Mouse (Mus musculus) brain, embryonic 14.5 days (tissue): ENCODE data around the gene Foxs1. TPM values are rescaled to one million over a fixed set of nuclear protein-coding genes. Genes with fewer than 3 reads are reported as not detected.

ENCODE experiments used
- DNase-seq: peaks from one replicate; pipeline ENCODE4 v3.0.0-alpha.2; 2011; ENCODE audit warnings: low read depth
- CTCF ChIP-seq: fragments of 200-500 bp; IDR thresholded peaks from 2 replicates; pipeline ENCODE4 v1.5.1; 2012; ENCODE audit warnings: inconsistent platforms, mild to moderate bottlenecking, moderate library complexity, borderline replicate concordance; ENCODE audit not compliant: insufficient read depth, insufficient read length; ENCODE audit errors: extremely low read depth
- POLR2A ChIP-seq: fragments of 200-500 bp; IDR thresholded peaks from 2 replicates; pipeline ENCODE4 v1.6.1; 2012; ENCODE audit warnings: mild to moderate bottlenecking, inconsistent platforms, borderline replicate concordance; ENCODE audit not compliant: poor library complexity, insufficient read depth, insufficient read length, severe bottlenecking; ENCODE audit errors: extremely low read depth
- polyA plus RNA-seq: library from polyadenylated mRNA; depleted of rRNA; stranded (reverse); fragments of >200 nt; gene quantifications from 2 replicates; pipeline ENCODE4 v1.2.3, GENCODE M21; 2012

Gene Foxs1
- polyA plus RNA-seq, 1 experiment, result 4.6 TPM

GRCm38 (mm10) chr2:152926896-152927295, 6.1 kb downstream of the Foxs1 start:
- DNase-seq, result no peak
- TF ChIP-seq CTCF (no peak), POLR2A (no peak)

- TF ChIP-seq CTCF (no peak), POLR2A (no peak)
- DNase-seq, result no peak
Measured at GRCm38 (mm10) chr2:152925189-152925872, 7.7 kb downstream of the Foxs1 start.

GRCm38 (mm10) chr2:152924543-152924942, 8.5 kb downstream of the Foxs1 start:
- DNase-seq, result no peak
- TF ChIP-seq CTCF, result no peak
- TF ChIP-seq POLR2A, result no peak

GRCm38 (mm10) chr2:152924128-152924527, 8.9 kb downstream of the Foxs1 start:
- TF ChIP-seq POLR2A (no peak), CTCF (no peak)

GRCm38 (mm10) chr2:152923621-152924020, 9.4 kb downstream of the Foxs1 start:
- peak; percentile 56 for DNase-seq
- TF ChIP-seq CTCF (no peak), POLR2A (no peak)

More at GRCm38 (mm10) chr2:152924128-152924527, 8.9 kb downstream of the Foxs1 start:
- DNase-seq, result no peak

GRCm38 (mm10) chr2:152922376-152922775, 10.6 kb downstream of the Foxs1 start:
- TF ChIP-seq POLR2A (no peak), CTCF (no peak)
- DNase-seq, result no peak

- no peak for TF ChIP-seq POLR2A
- TF ChIP-seq CTCF, result no peak
- DNase-seq, result no peak
Measured at GRCm38 (mm10) chr2:152917671-152918070, 15.3 kb downstream of the Foxs1 start.

- DNase-seq, result no peak
- TF ChIP-seq CTCF, result no peak
- TF ChIP-seq POLR2A, result no peak
Measured at GRCm38 (mm10) chr2:152916111-152916510, 16.9 kb downstream of the Foxs1 start.

- no peak for DNase-seq
- TF ChIP-seq POLR2A, result no peak
- no peak for TF ChIP-seq CTCF
Measured at GRCm38 (mm10) chr2:152915453-152915852, 17.6 kb downstream of the Foxs1 start.

GRCm38 (mm10) chr2:152914310-152915120, 18.5 kb downstream of the Foxs1 start:
- DNase-seq, result peak; percentile 87
- TF ChIP-seq POLR2A (no peak), CTCF (peak; percentile 97)

- TF ChIP-seq POLR2A (no peak), CTCF (no peak)
- no peak for DNase-seq
Measured at GRCm38 (mm10) chr2:152913471-152913870, 19.5 kb downstream of the Foxs1 start.
